Mouse (Mus musculus): ENCODE measurements around the gene Trp53i11.

DNA sequence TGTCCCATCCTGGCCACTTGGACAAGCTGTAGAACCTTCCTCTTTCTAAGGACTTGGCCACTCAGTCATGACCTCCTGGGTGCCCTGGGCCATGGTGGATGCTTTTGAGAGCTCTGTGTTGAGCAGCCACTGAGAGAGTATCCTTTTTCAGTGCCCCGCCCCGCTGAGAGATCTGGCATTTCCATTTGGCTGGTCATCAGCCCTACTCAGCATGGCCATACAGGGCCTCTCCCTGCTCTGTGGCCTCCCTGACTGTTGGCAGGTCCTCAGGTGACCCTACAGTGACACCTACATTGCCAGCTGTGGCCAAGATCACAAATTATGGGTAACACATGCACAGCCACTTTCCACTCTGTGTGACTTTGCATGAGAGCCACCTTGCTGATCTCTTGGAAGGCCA lies 25.5 kb downstream of the Trp53i11 start:
- no peak for TF ChIP-seq POLR2A (IDR thresholded peaks at IDR 0.05; ENCODE audit: insufficient read length, low read depth)
- TF ChIP-seq MYOD1 (IDR thresholded peaks at IDR 0.05; ENCODE audit: control insufficient read depth in 1 of 3, insufficient read length in 2 of 3, low read depth in 2 of 3): no peak
- no peak for TF ChIP-seq TCF12 (IDR thresholded peaks at IDR 0.05; ENCODE audit: insufficient read depth, poor library complexity, severe bottlenecking)
- no peak for TF ChIP-seq MAX (IDR thresholded peaks at IDR 0.05; ENCODE audit: low read depth)
- TF ChIP-seq USF1 (IDR thresholded peaks at IDR 0.05; ENCODE audit: low read depth): no peak
- no peak for TF ChIP-seq TCF3 (IDR thresholded peaks at IDR 0.05; ENCODE audit: insufficient read length, low read depth)
- no peak for TF ChIP-seq POLR2AphosphoS2 (IDR thresholded peaks at IDR 0.05; ENCODE audit: insufficient read length, low read depth)
- no peak for TF ChIP-seq MYOG (IDR thresholded peaks at IDR 0.05; ENCODE audit: control insufficient read depth in 1 of 3, insufficient read depth in 1 of 3, insufficient read length in 2 of 3, low read depth in 2 of 3)
- TF ChIP-seq CEBPB (IDR thresholded peaks at IDR 0.05; ENCODE audit: insufficient read depth, poor library complexity, severe bottlenecking): no peak

Measured in myocyte (in vitro differentiated cells).